Mouse (Mus musculus) bone marrow macrophage, adult 2 months (primary cell): ENCODE data around the gene Irf2bpl. TPM values are rescaled to one million over a fixed set of nuclear protein-coding genes. Genes with fewer than 3 reads are reported as not detected.

ENCODE experiments used
- H3K27ac ChIP-seq: 2 replicates; pipeline ENCODE4 v1.5.1; 2012; ENCODE audit warnings: low read depth, low read length; ENCODE audit not compliant: insufficient read depth
- H3K4me1 ChIP-seq: 2 replicates; pipeline ENCODE4 v1.6.1; 2012; ENCODE audit warnings: low read length; ENCODE audit not compliant: control insufficient read depth, insufficient read depth
- H3K4me3 ChIP-seq: 2 replicates; pipeline ENCODE4 v1.5.1; 2012; ENCODE audit warnings: mild to moderate bottlenecking, low read length, moderate library complexity; ENCODE audit not compliant: insufficient read depth
- CTCF ChIP-seq: IDR thresholded peaks from 2 replicates; pipeline ENCODE4 v1.5.1; 2012; ENCODE audit warnings: low read depth, mild to moderate bottlenecking, low read length, moderate library complexity
- POLR2A ChIP-seq: IDR thresholded peaks from 2 replicates; pipeline ENCODE4 v1.6.1; 2012; ENCODE audit warnings: mild to moderate bottlenecking, low read depth, low read length, borderline replicate concordance
- polyA plus RNA-seq: library from polyadenylated mRNA; stranded (reverse); fragments of >200 nt; gene quantifications from 2 replicates; pipeline ENCODE4 v1.2.4, GENCODE M21; 2012; ENCODE audit not compliant: missing spikeins, insufficient read depth, insufficient read length

Irf2bpl gene
- polyA plus RNA-seq, 1 experiment, result 11.4 TPM

- Histone ChIP-seq H3K27ac (peak overlapping the region; percentile 71), H3K4me3 (no peak overlapping the region), H3K4me1 (peaks cover 27% of the 10 kb centered on the region)
- TF ChIP-seq CTCF (no peak), POLR2A (no peak)
Measured at GRCm38 (mm10) chr12:86914756-86915155, 30.2 kb upstream of the Irf2bpl start.

GRCm38 (mm10) chr12:86914351-86914750 lies 29.8 kb upstream of the Irf2bpl start:
- peak overlapping the region; percentile 71 for H3K27ac ChIP-seq
- no peak overlapping the region for H3K4me3 ChIP-seq
- peaks cover 31% of the 10 kb centered on the region for H3K4me1 ChIP-seq
- TF ChIP-seq CTCF (no peak), POLR2A (no peak)

- H3K4me3 ChIP-seq, result no peak overlapping the region
- peaks cover 31% of the 10 kb centered on the region for H3K4me1 ChIP-seq
- no peak for TF ChIP-seq POLR2A
- TF ChIP-seq CTCF, result no peak
- H3K27ac ChIP-seq, result no peak overlapping the region
Measured at GRCm38 (mm10) chr12:86912335-86913093, 27.9 kb upstream of the Irf2bpl start.

GRCm38 (mm10) chr12:86911482-86911931 lies 26.9 kb upstream of the Irf2bpl start:
- H3K4me1 ChIP-seq, result peaks cover 29% of the 10 kb centered on the region
- H3K4me3 ChIP-seq, result no peak overlapping the region
- no peak for TF ChIP-seq POLR2A
- H3K27ac ChIP-seq, result no peak overlapping the region

- TF ChIP-seq POLR2A (no peak), CTCF (peak; percentile 88)
- Histone ChIP-seq H3K4me3 (no peak overlapping the region), H3K4me1 (peaks cover 17% of the 10 kb centered on the region)
Measured at GRCm38 (mm10) chr12:86906395-86906794, 21.8 kb upstream of the Irf2bpl start.

GRCm38 (mm10) chr12:86905876-86906275 lies 21.3 kb upstream of the Irf2bpl start:
- Histone ChIP-seq H3K27ac (no peak overlapping the region), H3K4me3 (no peak overlapping the region), H3K4me1 (peaks cover 17% of the 10 kb centered on the region)
- TF ChIP-seq POLR2A (no peak), CTCF (no peak)

More at GRCm38 (mm10) chr12:86906395-86906794, 21.8 kb upstream of the Irf2bpl start:
- no peak overlapping the region for H3K27ac ChIP-seq

- TF ChIP-seq CTCF, result no peak; the same call in 1 of the 2 replicates
- no peak for TF ChIP-seq POLR2A
- no peak overlapping the region for H3K27ac ChIP-seq
- peaks cover 15% of the 10 kb centered on the region for H3K4me1 ChIP-seq
- no peak overlapping the region for H3K4me3 ChIP-seq
Measured at GRCm38 (mm10) chr12:86905203-86905602, 20.6 kb upstream of the Irf2bpl start.

- Histone ChIP-seq H3K27ac (no peak overlapping the region), H3K4me3 (no peak overlapping the region), H3K4me1 (peaks cover 17% of the 10 kb centered on the region)
- TF ChIP-seq POLR2A (no peak), CTCF (no peak)
Measured at GRCm38 (mm10) chr12:86903828-86904806, 19.5 kb upstream of the Irf2bpl start.

- H3K27ac ChIP-seq, result no peak overlapping the region
- H3K4me1 ChIP-seq, result peaks cover 35% of the 10 kb centered on the region
Measured at GRCm38 (mm10) chr12:86899461-86900179, 15.0 kb upstream of the Irf2bpl start.

More at GRCm38 (mm10) chr12:86899461-86900179, 15.0 kb upstream of the Irf2bpl start:
- no peak for TF ChIP-seq POLR2A
- TF ChIP-seq CTCF, result no peak
- no peak overlapping the region for H3K4me3 ChIP-seq
